8 mouse cellular contexts compared by ENCODE assay signal in genomic region chr11:107188565-107189552, GRCm38 (mm10). TPM values are rescaled to one million over a fixed set of nuclear protein-coding genes. Genes with fewer than 3 reads are reported as not detected.
DNase-seq lines count a peak whose midpoint lies in the region; ATAC-seq lines count a peak whose summit lies in the region.

Gene Nol11, minus strand, starts transcription at chr11:107189381.

- H3K4me2 ChIP-seq in intestine, embryonic 14.5 days (ENCODE audit: low read length), result peak within 1 kb of the TSS; percentile 85

- peaks cover 29% of the 10 kb centered on the region for H3K36me3 ChIP-seq in intestine, embryonic 14.5 days (ENCODE audit: control insufficient read depth, insufficient read depth, low read length)

- H3K4me3 ChIP-seq in intestine, embryonic 14.5 days (ENCODE audit: low read depth, low read length), result peak within 1 kb of the TSS; percentile 66

- ATAC-seq in intestine, embryonic 14.5 days (replicated peaks; ENCODE audit: low FRiP score, low TSS enrichment, low read depth), result peak; percentile 94

- WGBS in intestine, embryonic 14.5 days, result under 1% methylated on average over 62 of the region's 62 CpGs

- peak within 1 kb of the TSS; percentile 62; the same call in 1 of the 2 replicates for H3K27ac ChIP-seq in intestine, embryonic 14.5 days (ENCODE audit: low read depth)

- no peaks in the 10 kb centered on the region for H3K9me3 ChIP-seq in intestine, embryonic 14.5 days (ENCODE audit: control insufficient read depth, low read length)

- no peaks in the 10 kb centered on the region for H3K27me3 ChIP-seq in intestine, embryonic 14.5 days (replicated peaks; ENCODE audit: control insufficient read depth, insufficient read depth, low read length)

- peak within 1 kb of the TSS; percentile 94 for H3K9ac ChIP-seq in intestine, embryonic 14.5 days (ENCODE audit: low read length)

- intact Hi-C loops in left cerebral cortex, postnatal 14 days (cut with DNase I), result loop anchor here (5.0 kb wide), 1 partner anchor 283 kb away; the partner anchor contains the start of gene Pitpnc1

- DNase-seq in adrenal gland, adult 18-20 months (ENCODE audit: low spot score in 2 of 2), result peak; percentile 97 to 98
- DNase-seq in embryo, embryonic 11 days, result peak; percentile 99
- peak; percentile 96 for DNase-seq in gastrocnemius, postnatal 25 days
- DNase-seq in intestine, embryonic 14.5 days (ENCODE audit: low spot score), result peak; percentile 99
- peak; percentile 99 for DNase-seq in left cerebral cortex, postnatal 14 days (ENCODE audit: low spot score in 2 of 2)
- peak; percentile 100 for DNase-seq in mesoderm, embryonic 11.5 days (ENCODE audit: low read depth, low spot score)
- peak; percentile 98 for DNase-seq in right cerebral cortex, postnatal 36 days (ENCODE audit: low spot score in 2 of 2)
- peak; percentile 97 for DNase-seq in yolk sac, embryonic 10.5 days (ENCODE audit: low spot score)

- peaks cover 6% of the 10 kb centered on the region; the same call in 1 of the 2 replicates for H3K4me1 ChIP-seq in intestine, embryonic 14.5 days (replicated peaks; ENCODE audit: control insufficient read depth, insufficient read depth, low read length)

RNA-seq across cellular contexts. Expression of gene Nol11, which starts in this region (rescaled TPM):
- 10 to 100 TPM; 22.0 to 22.3 TPM for total RNA-seq in adrenal gland, adult 18-20 months (2021)
- 1 to 10 TPM; 9.7 to 9.9 TPM for total RNA-seq in gastrocnemius, postnatal 25 days (2021)
- polyA plus RNA-seq in intestine, embryonic 14.5 days (2014; fragmentation: Nextera tagmentation; extraction: Ambion mirVana), result 54.4 and 58.0 TPM in 2 replicates
- 10 to 100 TPM; 24.8 to 25.6 TPM for total RNA-seq in left cerebral cortex, postnatal 14 days (2021)

Comparison
In these comparisons a context has a peak if more than half of its experiments do, and no peak if none do; other contexts are left out.
1. Peak in every context shown above with its lines: DNase-seq, ATAC-seq, H3K4me3 ChIP-seq and H3K27ac ChIP-seq.